Mouse (Mus musculus) embryonic facial prominence, embryonic 15.5 days (tissue): ENCODE data around the gene Pdk4. TPM values are rescaled to one million over a fixed set of nuclear protein-coding genes. Genes with fewer than 3 reads are reported as not detected.

Experiments
- ATAC-seq: fragments of 200-750 bp; cut with Nextera tagmentation; 2 replicates; pipeline ENCODE4 v1.8.0; 2017; ENCODE audit warnings: low read depth, moderate TSS enrichment; ENCODE audit not compliant: insufficient number of reproducible peaks, low FRiP score, low TSS enrichment
- H3K27ac ChIP-seq: fragments of 300-500 bp; sonication (generic); replicated peaks from 2 replicates; pipeline ENCODE4 v1.5.1; 2015; ENCODE audit warnings: mild to moderate bottlenecking, inconsistent platforms
- H3K27me3 ChIP-seq: fragments of 300-500 bp; sonication (generic); 2 replicates; pipeline ENCODE4 v1.6.1; 2015; ENCODE audit warnings: inconsistent platforms
- H3K36me3 ChIP-seq: fragments of 300-500 bp; sonication (generic); 2 replicates; pipeline ENCODE4 v1.6.1; 2015; ENCODE audit warnings: mild to moderate bottlenecking, inconsistent platforms
- H3K4me1 ChIP-seq: fragments of 300-500 bp; sonication (generic); 2 replicates; pipeline ENCODE4 v1.6.1; 2015; ENCODE audit warnings: inconsistent platforms
- H3K4me2 ChIP-seq: fragments of 300-500 bp; sonication (generic); replicated peaks from 2 replicates; pipeline ENCODE4 v1.6.1; 2015; ENCODE audit warnings: mild to moderate bottlenecking, inconsistent platforms
- H3K4me3 ChIP-seq: fragments of 300-500 bp; sonication (generic); replicated peaks from 2 replicates; pipeline ENCODE4 v1.5.1; 2015; ENCODE audit warnings: mild to moderate bottlenecking, inconsistent platforms
- H3K9ac ChIP-seq: fragments of 300-500 bp; sonication (generic); 2 replicates; pipeline ENCODE4 v1.6.1; 2015; ENCODE audit warnings: inconsistent platforms
- H3K9me3 ChIP-seq: fragments of 300-500 bp; sonication (generic); replicated peaks from 2 replicates; pipeline ENCODE4 v1.6.1; 2016; ENCODE audit warnings: inconsistent platforms
- WGBS: fragments of 180-500 bp; shearing (Covaris S2); methylation state at CpG from one replicate; pipeline ENCODE4 v1.1.7; 2015; 5-methylcytosine and 5-hydroxymethylcytosine counted together
- polyA plus RNA-seq: library from polyadenylated mRNA; unstranded; fragments of >200 nt; fragmentation: Nextera tagmentation; extraction: Ambion mirVana; gene quantifications from 2 replicates; pipeline ENCODE4 v1.2.1, GENCODE M21; 2015

The Pdk4 gene
- 3.1 and 3.7 TPM in 2 replicates for polyA plus RNA-seq

- Histone ChIP-seq H3K4me3 (peak within 1 kb of the TSS; percentile 53), H3K4me1 (peaks cover 5% of the 10 kb centered on the region), H3K27me3 (no peaks in the 10 kb centered on the region), H3K9ac (peak within 1 kb of the TSS; percentile 26; the same call in 1 of the 2 replicates), H3K4me2 (peak within 1 kb of the TSS; percentile 90), H3K9me3 (no peaks in the 10 kb centered on the region), H3K27ac (peak within 1 kb of the TSS; percentile 48), H3K36me3 (no peaks in the 10 kb centered on the region)
- under 1% methylated on average over 43 of the region's 43 CpGs for WGBS
- ATAC-seq, result peak; percentile 93
Observed at GRCm38 (mm10) chr6:5495961-5496853, at the start of gene Pdk4. Gene Pdk4, minus strand, starts transcription at chr6:5496309.

GRCm38 (mm10) chr6:5537855-5538365 is 41.8 kb upstream of the Pdk4 start:
- H3K4me2 ChIP-seq, result no peak overlapping the region
- H3K36me3 ChIP-seq, result no peaks in the 10 kb centered on the region
- H3K4me1 ChIP-seq, result no peaks in the 10 kb centered on the region
- WGBS, result 61% methylated on average over 2 of the region's 2 CpGs
- no peak overlapping the region for H3K4me3 ChIP-seq
- ATAC-seq, result no peak
- H3K9me3 ChIP-seq, result no peaks in the 10 kb centered on the region
- H3K27me3 ChIP-seq, result no peaks in the 10 kb centered on the region
- no peak overlapping the region for H3K9ac ChIP-seq
- no peak overlapping the region for H3K27ac ChIP-seq

- H3K4me3 ChIP-seq, result no peak overlapping the region
- no peak overlapping the region for H3K4me2 ChIP-seq
- H3K36me3 ChIP-seq, result no peaks in the 10 kb centered on the region
- H3K27me3 ChIP-seq, result no peaks in the 10 kb centered on the region
- ATAC-seq, result no peak
- H3K27ac ChIP-seq, result no peak overlapping the region
- H3K4me1 ChIP-seq, result no peaks in the 10 kb centered on the region
- no peak overlapping the region for H3K9ac ChIP-seq
- H3K9me3 ChIP-seq, result no peaks in the 10 kb centered on the region
Observed at GRCm38 (mm10) chr6:5535754-5536153, 39.6 kb upstream of the Pdk4 start.

GRCm38 (mm10) chr6:5517091-5517490 is 21.0 kb upstream of the Pdk4 start:
- H3K9me3 ChIP-seq, result no peaks in the 10 kb centered on the region
- no peaks in the 10 kb centered on the region for H3K27me3 ChIP-seq
- 72% methylated on average over 5 of the region's 5 CpGs for WGBS
- no peak overlapping the region for H3K4me2 ChIP-seq
- H3K4me3 ChIP-seq, result no peak overlapping the region
- H3K4me1 ChIP-seq, result no peaks in the 10 kb centered on the region
- ATAC-seq, result no peak
- no peaks in the 10 kb centered on the region for H3K36me3 ChIP-seq
- H3K9ac ChIP-seq, result no peak overlapping the region
- no peak overlapping the region for H3K27ac ChIP-seq

GRCm38 (mm10) chr6:5509757-5510156 is 13.6 kb upstream of the Pdk4 start:
- no peak for ATAC-seq
- Histone ChIP-seq H3K27ac (no peak overlapping the region), H3K4me2 (no peak overlapping the region), H3K27me3 (no peaks in the 10 kb centered on the region), H3K9ac (no peak overlapping the region), H3K4me3 (no peak overlapping the region), H3K4me1 (no peaks in the 10 kb centered on the region), H3K36me3 (no peaks in the 10 kb centered on the region), H3K9me3 (no peaks in the 10 kb centered on the region)
- WGBS, result 37% methylated on average over 5 of the region's 5 CpGs

GRCm38 (mm10) chr6:5509303-5509702 is 13.2 kb upstream of the Pdk4 start:
- Histone ChIP-seq H3K4me1 (no peaks in the 10 kb centered on the region), H3K27me3 (no peaks in the 10 kb centered on the region), H3K4me3 (no peak overlapping the region), H3K9ac (no peak overlapping the region), H3K27ac (no peak overlapping the region), H3K4me2 (no peak overlapping the region), H3K9me3 (no peaks in the 10 kb centered on the region), H3K36me3 (no peaks in the 10 kb centered on the region)
- 46% methylated on average over 5 of the region's 5 CpGs for WGBS
- ATAC-seq, result no peak

GRCm38 (mm10) chr6:5507821-5508220 is 11.7 kb upstream of the Pdk4 start:
- no peak overlapping the region for H3K9ac ChIP-seq
- H3K36me3 ChIP-seq, result no peaks in the 10 kb centered on the region
- H3K27me3 ChIP-seq, result no peaks in the 10 kb centered on the region
- no peak overlapping the region for H3K4me2 ChIP-seq
- ATAC-seq, result no peak
- 78% methylated on average over 5 of the region's 5 CpGs for WGBS
- no peaks in the 10 kb centered on the region for H3K4me1 ChIP-seq
- no peak overlapping the region for H3K27ac ChIP-seq
- H3K4me3 ChIP-seq, result no peak overlapping the region
- no peaks in the 10 kb centered on the region for H3K9me3 ChIP-seq

GRCm38 (mm10) chr6:5506271-5506670 is 10.2 kb upstream of the Pdk4 start:
- H3K9ac ChIP-seq, result no peak overlapping the region
- H3K27ac ChIP-seq, result no peak overlapping the region
- no peaks in the 10 kb centered on the region for H3K27me3 ChIP-seq
- no peak overlapping the region for H3K4me3 ChIP-seq
- no peaks in the 10 kb centered on the region for H3K36me3 ChIP-seq
- no peak for ATAC-seq
- no peaks in the 10 kb centered on the region for H3K4me1 ChIP-seq
- no peaks in the 10 kb centered on the region for H3K9me3 ChIP-seq
- no peak overlapping the region for H3K4me2 ChIP-seq
- 91% methylated on average over 3 of the region's 3 CpGs for WGBS

GRCm38 (mm10) chr6:5502810-5503209 is 6.7 kb upstream of the Pdk4 start:
- H3K36me3 ChIP-seq, result no peaks in the 10 kb centered on the region
- WGBS, result 44% methylated on average over 1 of the region's 1 CpGs
- no peak overlapping the region for H3K4me2 ChIP-seq
- H3K27me3 ChIP-seq, result no peaks in the 10 kb centered on the region
- H3K9ac ChIP-seq, result no peak overlapping the region
- H3K4me3 ChIP-seq, result no peak overlapping the region
- H3K9me3 ChIP-seq, result no peaks in the 10 kb centered on the region
- no peak overlapping the region for H3K27ac ChIP-seq
- H3K4me1 ChIP-seq, result no peaks in the 10 kb centered on the region
- no peak for ATAC-seq

- Histone ChIP-seq H3K4me2 (no peak overlapping the region), H3K4me1 (peaks cover 5% of the 10 kb centered on the region), H3K36me3 (no peaks in the 10 kb centered on the region), H3K27me3 (no peaks in the 10 kb centered on the region), H3K4me3 (no peak overlapping the region), H3K27ac (no peak overlapping the region), H3K9me3 (no peaks in the 10 kb centered on the region), H3K9ac (no peak overlapping the region)
- ATAC-seq, result no peak
- WGBS, result 64% methylated on average over 10 of the region's 10 CpGs
Observed at GRCm38 (mm10) chr6:5501551-5501950, 5.4 kb upstream of the Pdk4 start.

- WGBS, result 82% methylated on average over 11 of the region's 11 CpGs
Observed at GRCm38 (mm10) chr6:5498740-5499139, 2.6 kb upstream of the Pdk4 start.

More at GRCm38 (mm10) chr6:5498740-5499139, 2.6 kb upstream of the Pdk4 start:
- H3K27me3 ChIP-seq, result no peaks in the 10 kb centered on the region
- H3K9ac ChIP-seq, result no peak overlapping the region
- no peaks in the 10 kb centered on the region for H3K9me3 ChIP-seq
- peaks cover 5% of the 10 kb centered on the region for H3K4me1 ChIP-seq
- H3K4me3 ChIP-seq, result no peak overlapping the region
- no peak overlapping the region for H3K27ac ChIP-seq
- no peaks in the 10 kb centered on the region for H3K36me3 ChIP-seq
- no peak overlapping the region for H3K4me2 ChIP-seq
- no peak for ATAC-seq
